Mouse (Mus musculus) hindbrain, embryonic 16.5 days (tissue): ENCODE results near the gene Sh2b2. TPM values are rescaled to one million over a fixed set of nuclear protein-coding genes. Genes with fewer than 3 reads are reported as not detected.
A peak's percentile ranks its signal among the peaks of the same experiment; 100 is the strongest.

ENCODE experiments used
- ATAC-seq: fragments of 200-750 bp; cut with Nextera tagmentation; 2 replicates; pipeline ENCODE4 v1.8.0; 2017; ENCODE audit warnings: moderate TSS enrichment, moderate library complexity
- H3K27ac ChIP-seq: fragments of 300-500 bp; sonication (generic); 2 replicates; pipeline ENCODE4 v1.5.1; 2014; ENCODE audit warnings: low read depth, mild to moderate bottlenecking, control low read depth, low read length, moderate library complexity
- H3K27me3 ChIP-seq: fragments of 300-500 bp; sonication (generic); replicated peaks from 2 replicates; pipeline ENCODE4 v1.6.1; 2014; ENCODE audit warnings: low read length; ENCODE audit not compliant: control insufficient read depth, insufficient read depth
- H3K36me3 ChIP-seq: fragments of 300-500 bp; sonication (generic); 2 replicates; pipeline ENCODE4 v1.6.1; 2014; ENCODE audit warnings: mild to moderate bottlenecking, low read length, moderate library complexity, mixed read lengths; ENCODE audit not compliant: control insufficient read depth, insufficient read depth
- H3K4me1 ChIP-seq: fragments of 300-500 bp; sonication (generic); 2 replicates; pipeline ENCODE4 v1.6.1; 2014; ENCODE audit warnings: low read depth, low read length; ENCODE audit not compliant: control insufficient read depth, insufficient read depth
- H3K4me2 ChIP-seq: fragments of 300-500 bp; sonication (generic); 2 replicates; pipeline ENCODE4 v1.6.1; 2014; ENCODE audit warnings: mild to moderate bottlenecking, low read length, control low read depth, moderate library complexity
- H3K4me3 ChIP-seq: fragments of 300-500 bp; sonication (generic); 2 replicates; pipeline ENCODE4 v1.5.1; 2014; ENCODE audit warnings: mild to moderate bottlenecking, low read length, control low read depth, moderate library complexity
- H3K9ac ChIP-seq: fragments of 300-500 bp; sonication (generic); 2 replicates; pipeline ENCODE4 v1.6.1; 2014; ENCODE audit warnings: low read depth, mild to moderate bottlenecking, control low read depth, low read length, moderate library complexity
- H3K9me3 ChIP-seq: fragments of 300-500 bp; sonication (generic); 2 replicates; pipeline ENCODE4 v1.6.1; 2014; ENCODE audit warnings: mild to moderate bottlenecking, low read length, moderate library complexity; ENCODE audit not compliant: control insufficient read depth
- WGBS: fragments of 180-500 bp; shearing (Covaris S2); extraction: QIAGEN DNeasy Blood & Tissue Kit; methylation state at CpG from one replicate; pipeline ENCODE4 v1.1.7; 2014; 5-methylcytosine and 5-hydroxymethylcytosine counted together
- polyA plus RNA-seq: library from polyadenylated mRNA; unstranded; fragments of >200 nt; fragmentation: Nextera tagmentation; extraction: Ambion mirVana; gene quantifications from 2 replicates; pipeline ENCODE4 v1.2.1, GENCODE M21; 2015

Sh2b2 gene
- polyA plus RNA-seq, 1 experiment from 2014 or later: 19.4 TPM

- no peak overlapping the region for H3K4me2 ChIP-seq
- 36% methylated on average over 7 of the region's 7 CpGs for WGBS
- H3K27ac ChIP-seq: no peak overlapping the region
- H3K9me3 ChIP-seq: no peaks in the 10 kb centered on the region
- H3K4me1 ChIP-seq: peaks cover 10% of the 10 kb centered on the region
- no peak overlapping the region for H3K9ac ChIP-seq
- H3K4me3 ChIP-seq: no peak overlapping the region
- no peaks in the 10 kb centered on the region for H3K36me3 ChIP-seq
- ATAC-seq: peak; percentile 63
- H3K27me3 ChIP-seq: no peaks in the 10 kb centered on the region
Observed at GRCm38 (mm10) chr5:136201832-136202231, 44.5 kb downstream of the Sh2b2 start.

- H3K27me3 ChIP-seq: no peaks in the 10 kb centered on the region
- H3K9ac ChIP-seq: peak overlapping the region; percentile 27; the same call in 1 of the 2 replicates
- H3K4me3 ChIP-seq: peak overlapping the region; percentile 92
- peak overlapping the region; percentile 70 for H3K4me2 ChIP-seq
- H3K27ac ChIP-seq: no peak overlapping the region
- ATAC-seq: no peak
- H3K36me3 ChIP-seq: peaks cover 6% of the 10 kb centered on the region
- peaks cover 10% of the 10 kb centered on the region for H3K4me1 ChIP-seq
- WGBS: 34% methylated on average over 11 of the region's 11 CpGs
- H3K9me3 ChIP-seq: no peaks in the 10 kb centered on the region
Observed at GRCm38 (mm10) chr5:136199526-136199925, 46.8 kb downstream of the Sh2b2 start.

- Histone ChIP-seq H3K4me2 (peak within 1 kb of the TSS; percentile 92), H3K27me3 (no peaks in the 10 kb centered on the region), H3K4me1 (peaks cover 10% of the 10 kb centered on the region), H3K36me3 (peaks cover 13% of the 10 kb centered on the region), H3K9me3 (no peaks in the 10 kb centered on the region), H3K9ac (peak within 1 kb of the TSS; percentile 91), H3K4me3 (peak within 1 kb of the TSS; percentile 92), H3K27ac (peak within 1 kb of the TSS; percentile 83)
- ATAC-seq: peak; percentile 89
- WGBS: under 1% methylated on average over 62 of the region's 62 CpGs
Observed at GRCm38 (mm10) chr5:136198474-136199391, 47.6 kb downstream of the Sh2b2 start, which contains the start of gene Prkrip1. Prkrip1 (minus strand) TSS chr5:136198963.

- Histone ChIP-seq H3K9ac (no peak overlapping the region), H3K9me3 (no peaks in the 10 kb centered on the region), H3K27ac (no peak overlapping the region), H3K36me3 (peaks cover 41% of the 10 kb centered on the region), H3K27me3 (no peaks in the 10 kb centered on the region), H3K4me1 (no peaks in the 10 kb centered on the region), H3K4me2 (no peak overlapping the region), H3K4me3 (no peak overlapping the region)
- no peak for ATAC-seq
- WGBS: 88% methylated on average over 7 of the region's 7 CpGs
Observed at GRCm38 (mm10) chr5:136191870-136192269, 54.5 kb downstream of the Sh2b2 start.

- H3K36me3 ChIP-seq: peaks cover 16% of the 10 kb centered on the region
- 40% methylated on average over 4 of the region's 4 CpGs for WGBS
- H3K9me3 ChIP-seq: no peaks in the 10 kb centered on the region
- peak; percentile 64; the same call in 1 of the 2 replicates for ATAC-seq
- no peak overlapping the region for H3K9ac ChIP-seq
- no peak overlapping the region for H3K27ac ChIP-seq
- no peaks in the 10 kb centered on the region for H3K27me3 ChIP-seq
- no peak overlapping the region for H3K4me2 ChIP-seq
- no peaks in the 10 kb centered on the region for H3K4me1 ChIP-seq
- H3K4me3 ChIP-seq: no peak overlapping the region
Observed at GRCm38 (mm10) chr5:136186723-136187122, 59.6 kb downstream of the Sh2b2 start.

- H3K27ac ChIP-seq: no peak overlapping the region
- H3K4me1 ChIP-seq: no peaks in the 10 kb centered on the region
- ATAC-seq: no peak
- no peak overlapping the region for H3K4me2 ChIP-seq
- H3K27me3 ChIP-seq: no peaks in the 10 kb centered on the region
- peaks cover 21% of the 10 kb centered on the region for H3K36me3 ChIP-seq
- whole genome bisulfite sequencing: 88% methylated on average over 7 of the region's 7 CpGs
- no peaks in the 10 kb centered on the region for H3K9me3 ChIP-seq
- no peak overlapping the region for H3K9ac ChIP-seq
- no peak overlapping the region for H3K4me3 ChIP-seq
Observed at GRCm38 (mm10) chr5:136183766-136184165, 62.6 kb downstream of the Sh2b2 start.

- ATAC-seq: no peak
- no peak overlapping the region for H3K4me3 ChIP-seq
- no peaks in the 10 kb centered on the region for H3K27me3 ChIP-seq
- no peak overlapping the region for H3K4me2 ChIP-seq
- no peaks in the 10 kb centered on the region for H3K4me1 ChIP-seq
- peaks cover 23% of the 10 kb centered on the region for H3K36me3 ChIP-seq
- no peak overlapping the region for H3K9ac ChIP-seq
- H3K9me3 ChIP-seq: no peaks in the 10 kb centered on the region
- H3K27ac ChIP-seq: no peak overlapping the region
- 90% methylated on average over 4 of the region's 4 CpGs for WGBS
Observed at GRCm38 (mm10) chr5:136182830-136183229, 63.5 kb downstream of the Sh2b2 start.

GRCm38 (mm10) chr5:136182049-136182448 lies 64.3 kb downstream of the Sh2b2 start:
- Histone ChIP-seq H3K4me1 (no peaks in the 10 kb centered on the region), H3K9me3 (no peaks in the 10 kb centered on the region), H3K27me3 (no peaks in the 10 kb centered on the region), H3K9ac (no peak overlapping the region), H3K4me3 (no peak overlapping the region), H3K36me3 (peaks cover 25% of the 10 kb centered on the region), H3K4me2 (no peak overlapping the region), H3K27ac (no peak overlapping the region)
- 86% methylated on average over 6 of the region's 6 CpGs for WGBS
- ATAC-seq: no peak

GRCm38 (mm10) chr5:136181197-136181596 lies 65.2 kb downstream of the Sh2b2 start:
- Histone ChIP-seq H3K4me1 (no peaks in the 10 kb centered on the region), H3K9ac (no peak overlapping the region), H3K9me3 (no peaks in the 10 kb centered on the region), H3K4me2 (no peak overlapping the region), H3K27me3 (no peaks in the 10 kb centered on the region), H3K27ac (no peak overlapping the region), H3K36me3 (peaks cover 25% of the 10 kb centered on the region), H3K4me3 (no peak overlapping the region)
- no peak for ATAC-seq
- 92% methylated on average over 6 of the region's 6 CpGs for WGBS
